Mouse (Mus musculus) gastrocnemius, postnatal 10 days (tissue): ENCODE measurements around the gene Il13. TPM values are rescaled to one million over a fixed set of nuclear protein-coding genes. Genes with fewer than 3 reads are reported as not detected.

Experiments
- DNase-seq: peaks from one replicate; pipeline ENCODE4 v3.0.0; 2021; ENCODE audit warnings: mixed read lengths
- long read RNA-seq, 2 experiments: library from polyadenylated mRNA; stranded (forward); transcript quantifications; one replicate each; pipeline ENCODE4 v2.0.0; 2021
- total RNA-seq, 2 experiments: library from RNA; stranded (reverse); gene quantifications; 2 replicates each; pipeline ENCODE4 v1.2.3; 2021

Il13 gene
- total RNA-seq, result not detected
- long read RNA-seq, experiment 1, result 0 reads
- long read RNA-seq, experiment 2, result 0 reads

GRCm38 (mm10) chr11:53634556-53634955 lies at the start of gene Il13:
Il13 (minus strand) TSS chr11:53634702.
- DNase-seq, result no peak

- DNase-seq, result no peak
These were observed 48.6 kb upstream of the Il13 start for GRCm38 (mm10) chr11:53682994-53683530.

GRCm38 (mm10) chr11:53682170-53682569 lies 47.7 kb upstream of the Il13 start:
- no peak for DNase-seq

- DNase-seq, result no peak
These were observed 47.2 kb upstream of the Il13 start for GRCm38 (mm10) chr11:53681686-53682085.

GRCm38 (mm10) chr11:53680141-53680540 lies 45.6 kb upstream of the Il13 start:
- no peak for DNase-seq

GRCm38 (mm10) chr11:53671414-53671813 lies 36.9 kb upstream of the Il13 start:
- no peak for DNase-seq

GRCm38 (mm10) chr11:53664091-53664490 lies 29.6 kb upstream of the Il13 start:
- DNase-seq, result no peak

- DNase-seq, result no peak
These were observed 28.5 kb upstream of the Il13 start for GRCm38 (mm10) chr11:53662794-53663674.

- DNase-seq, result no peak
These were observed 23.3 kb upstream of the Il13 start for GRCm38 (mm10) chr11:53657828-53658227.

- no peak for DNase-seq
These were observed 22.9 kb upstream of the Il13 start for GRCm38 (mm10) chr11:53657381-53657780.

GRCm38 (mm10) chr11:53656558-53657202 lies 22.2 kb upstream of the Il13 start:
- no peak for DNase-seq

GRCm38 (mm10) chr11:53655043-53655442 lies 20.5 kb upstream of the Il13 start:
- DNase-seq, result no peak

- no peak for DNase-seq
These were observed 17.9 kb upstream of the Il13 start for GRCm38 (mm10) chr11:53652427-53652826.

GRCm38 (mm10) chr11:53651441-53651840 lies 16.9 kb upstream of the Il13 start:
- no peak for DNase-seq

GRCm38 (mm10) chr11:53644017-53644416 lies 9.5 kb upstream of the Il13 start:
- no peak for DNase-seq

GRCm38 (mm10) chr11:53642744-53643279 lies 8.3 kb upstream of the Il13 start:
- DNase-seq, result no peak

- no peak for DNase-seq
These were observed 3.3 kb upstream of the Il13 start for GRCm38 (mm10) chr11:53637803-53638260.

- DNase-seq, result no peak
These were observed 2.7 kb upstream of the Il13 start for GRCm38 (mm10) chr11:53637046-53637802.

GRCm38 (mm10) chr11:53636183-53636646 lies 1.7 kb upstream of the Il13 start:
- DNase-seq, result peak; percentile 27

GRCm38 (mm10) chr11:53635590-53636182 lies 1.2 kb upstream of the Il13 start:
- no peak for DNase-seq

GRCm38 (mm10) chr11:53633644-53634043 lies 858 bp downstream of the Il13 start:
- DNase-seq, result no peak
